Mouse (Mus musculus) liver, embryonic 15.5 days (tissue): ENCODE data around the gene Ccdc93. TPM values are rescaled to one million over a fixed set of nuclear protein-coding genes. Genes with fewer than 3 reads are reported as not detected.

Experiments
- ATAC-seq: fragments of 200-750 bp; cut with Nextera tagmentation; 2 replicates; pipeline ENCODE4 v1.8.0; 2017; ENCODE audit warnings: moderate number of reproducible peaks, mild to moderate bottlenecking, moderate library complexity; ENCODE audit not compliant: insufficient read depth
- H3K27ac ChIP-seq: fragments of 300-500 bp; sonication (generic); replicated peaks from 2 replicates; pipeline ENCODE4 v1.5.1; 2015; ENCODE audit warnings: mild to moderate bottlenecking, inconsistent platforms
- H3K27me3 ChIP-seq: fragments of 300-500 bp; sonication (generic); 2 replicates; pipeline ENCODE4 v1.6.1; 2015; ENCODE audit warnings: mild to moderate bottlenecking, inconsistent platforms
- H3K36me3 ChIP-seq: fragments of 300-500 bp; sonication (generic); replicated peaks from 2 replicates; pipeline ENCODE4 v1.6.1; 2015; ENCODE audit warnings: moderate library complexity, mild to moderate bottlenecking, inconsistent platforms
- H3K4me1 ChIP-seq: fragments of 300-500 bp; sonication (generic); replicated peaks from 2 replicates; pipeline ENCODE4 v1.6.1; 2015; ENCODE audit warnings: inconsistent platforms
- H3K4me2 ChIP-seq: fragments of 300-500 bp; sonication (generic); 2 replicates; pipeline ENCODE4 v1.6.1; 2015; ENCODE audit warnings: moderate library complexity, mild to moderate bottlenecking, inconsistent platforms
- H3K4me3 ChIP-seq: fragments of 300-500 bp; sonication (generic); replicated peaks from 2 replicates; pipeline ENCODE4 v1.5.1; 2015; ENCODE audit warnings: mild to moderate bottlenecking, inconsistent platforms
- H3K9ac ChIP-seq: fragments of 300-500 bp; sonication (generic); 2 replicates; pipeline ENCODE4 v1.6.1; 2015; ENCODE audit warnings: moderate library complexity, mild to moderate bottlenecking, inconsistent platforms
- H3K9me3 ChIP-seq: fragments of 300-500 bp; sonication (generic); replicated peaks from 2 replicates; pipeline ENCODE4 v1.6.1; 2016; ENCODE audit warnings: inconsistent platforms
- WGBS: fragments of 180-500 bp; shearing (Covaris S2); methylation state at CpG from one replicate; pipeline ENCODE4 v1.1.7; 2015; ENCODE audit warnings: mixed read lengths; ENCODE audit not compliant: insufficient replicate concordance; 5-methylcytosine and 5-hydroxymethylcytosine counted together
- polyA plus RNA-seq: library from polyadenylated mRNA; unstranded; fragments of >200 nt; fragmentation: Nextera tagmentation; extraction: Ambion mirVana; gene quantifications from 2 replicates; pipeline ENCODE4 v1.2.1, GENCODE M21; 2015

Ccdc93 gene
- polyA plus RNA-seq, 1 experiment from 2014 or later = 3.0 TPM

GRCm38 (mm10) chr1:121551457-121551835 lies 120.6 kb downstream of the Ccdc93 start:
- 74% methylated on average over 7 of the region's 7 CpGs for WGBS
- peaks cover 7% of the 10 kb centered on the region for H3K4me1 ChIP-seq
- H3K36me3 ChIP-seq = peaks cover 39% of the 10 kb centered on the region
- H3K4me3 ChIP-seq = no peak overlapping the region
- H3K9me3 ChIP-seq = no peaks in the 10 kb centered on the region
- ATAC-seq = no peak
- H3K27ac ChIP-seq = no peak overlapping the region
- H3K4me2 ChIP-seq = no peak overlapping the region
- H3K9ac ChIP-seq = no peak overlapping the region
- no peaks in the 10 kb centered on the region for H3K27me3 ChIP-seq

Other genes with a start within 250 kb of the Ccdc93 start
- 9.6 and 9.7 TPM in 2 replicates for gene Insig2, start 98.5 kb upstream of the Ccdc93 start, polyA plus RNA-seq
- not detected in 2 replicates for gene Htr5b, start 97.4 kb downstream of the Ccdc93 start, polyA plus RNA-seq
- 18.7 and 25.7 TPM in 2 replicates for gene Ddx18, start 136.9 kb downstream of the Ccdc93 start, polyA plus RNA-seq